Mouse (Mus musculus): Measurements from ENCODE around the gene Tmtc4.

DNA sequence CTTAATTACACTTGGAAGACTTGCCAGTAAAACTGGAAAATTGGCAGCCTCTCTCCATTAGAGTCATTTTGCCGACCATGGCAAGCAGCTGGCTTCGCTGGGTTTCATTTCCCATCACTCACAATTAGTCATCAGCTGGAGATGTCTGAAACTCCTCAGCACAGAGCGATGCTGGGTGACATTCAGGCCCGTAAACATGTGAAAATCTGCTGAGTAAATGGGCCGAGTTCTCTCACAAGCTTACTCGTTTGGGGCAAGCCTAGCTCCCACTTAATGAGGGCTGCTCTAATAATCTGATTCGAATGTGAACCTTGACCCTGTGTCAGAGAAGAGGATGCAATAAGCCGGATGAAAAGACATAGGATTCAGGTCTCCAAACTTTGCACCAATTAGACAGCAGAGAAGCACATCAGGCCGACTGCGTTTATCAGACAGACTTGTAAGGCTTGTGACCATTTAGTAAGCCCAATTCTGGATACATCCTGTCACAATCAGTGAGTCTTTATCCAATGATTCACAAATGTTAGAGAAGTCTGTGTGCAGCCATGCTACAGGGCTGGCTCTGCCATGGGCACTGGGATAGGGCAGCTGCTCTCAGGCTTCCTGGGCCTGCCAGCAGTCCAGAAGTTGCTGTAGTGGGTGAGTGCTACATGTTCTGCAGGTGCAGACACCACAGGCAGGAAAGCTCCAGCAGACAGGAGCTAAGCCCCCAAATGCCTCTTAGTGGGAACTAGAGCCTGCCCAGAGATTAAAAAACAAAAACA is 99.8 kb downstream of the Tmtc4 start:
- no peak for TF ChIP-seq CTCF (IDR thresholded peaks at IDR 0.05)
- TF ChIP-seq EP300 (IDR thresholded peaks at IDR 0.05), result no peak

Measured in lung, postnatal 0 days (tissue).